Mouse (Mus musculus): ENCODE results near the gene Sesn1. TPM values are rescaled to one million over a fixed set of nuclear protein-coding genes. Genes with fewer than 3 reads are reported as not detected.

The Sesn1 gene
- total and polyA plus RNA-seq, 3 experiments = 11.7 TPM; not detected in 1

DNA sequence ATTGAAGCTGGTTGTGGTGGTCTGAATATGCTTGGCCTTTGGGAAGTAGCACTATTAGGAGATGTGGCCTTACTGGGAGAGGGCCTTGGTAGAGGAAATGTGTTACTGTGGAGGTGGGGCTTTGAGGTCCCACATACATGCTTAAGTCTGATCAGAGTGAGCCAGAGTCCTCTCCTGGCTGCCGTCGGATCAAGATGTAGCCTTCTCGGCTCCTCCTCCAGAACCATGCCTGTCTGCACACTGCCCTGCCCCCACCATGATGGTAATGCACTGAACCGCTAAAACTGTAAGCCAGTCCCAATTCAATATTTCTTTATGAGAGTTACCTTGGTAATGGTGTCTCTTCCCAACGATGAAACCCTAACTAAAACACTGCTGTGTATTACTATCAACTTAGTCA, 19.5 kb downstream of the Sesn1 start:
- H3K9ac ChIP-seq (ENCODE audit: control insufficient read depth, low read depth, low read length, poor library complexity, severe bottlenecking) = no peak overlapping the region
- H3K36me3 ChIP-seq (ENCODE audit: control insufficient read depth in 1 of 2, insufficient read depth in 2 of 2, low read length in 2 of 2) = peaks cover 0 to 22% of the 10 kb centered on the region in 2 experiments; a peak in 2 of 4 replicates
- TF ChIP-seq RAD21 (IDR thresholded peaks at IDR 0.05; ENCODE audit: low read depth, low read length) (no peak), ZC3H11A (IDR thresholded peaks at IDR 0.05; ENCODE audit: low read depth, low read length) (no peak), TCF12 (IDR thresholded peaks at IDR 0.05; ENCODE audit: low read depth, low read length) (no peak), MAFK (IDR thresholded peaks at IDR 0.05; ENCODE audit: borderline replicate concordance, low read depth, low read length) (no peak)
- no peak for DNase-seq (ENCODE audit: low read depth, low spot score)
- H3K4me1 ChIP-seq (ENCODE audit: control insufficient read depth in 1 of 2, insufficient read depth in 2 of 2, low read length in 2 of 2) = peaks cover 8 to 23% of the 10 kb centered on the region in 2 experiments
- H3K27ac ChIP-seq (ENCODE audit: control insufficient read depth, low read depth, low read length) = no peak overlapping the region
- H3K4me3 ChIP-seq (ENCODE audit: control insufficient read depth in 1 of 2, insufficient read depth in 1 of 2, low read depth in 2 of 2, low read length in 2 of 2) = no peak overlapping the region
- H3K79me2 ChIP-seq (ENCODE audit: control insufficient read depth, insufficient read depth, low read length, poor library complexity) = peaks cover 2% of the 10 kb centered on the region; the same call in 1 of the 2 replicates
- H3K9me3 ChIP-seq (replicated peaks; ENCODE audit: insufficient read depth, low read length) = no peaks in the 10 kb centered on the region
- H3K27me3 ChIP-seq (ENCODE audit: control insufficient read depth in 1 of 2, insufficient read depth in 2 of 2, low read length in 2 of 2) = no peaks in the 10 kb centered on the region

DNA sequence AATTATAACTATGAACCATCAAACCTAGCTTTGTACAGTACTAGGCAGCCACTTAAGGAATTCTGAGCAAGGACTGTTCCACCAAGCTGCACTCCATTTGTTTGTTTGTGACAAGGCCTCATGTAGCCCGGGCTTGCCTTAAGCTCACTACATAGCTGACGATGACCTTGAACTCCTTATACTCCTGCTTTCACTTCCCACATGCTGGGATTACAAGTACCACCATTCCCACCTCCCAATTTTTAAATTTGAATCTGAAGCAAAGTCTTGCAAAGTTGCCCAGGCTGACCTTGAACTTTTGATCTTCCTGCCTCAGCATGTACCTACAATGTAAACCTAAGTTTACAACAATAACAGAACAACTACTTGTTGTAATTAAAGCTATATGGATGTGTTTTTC, 20.2 kb downstream of the Sesn1 start:
- Histone ChIP-seq H3K27me3 (ENCODE audit: control insufficient read depth in 1 of 2, insufficient read depth in 2 of 2, low read length in 2 of 2) (no peaks in the 10 kb centered on the region), H3K27ac (ENCODE audit: control insufficient read depth, low read depth, low read length) (no peak overlapping the region), H3K4me1 (ENCODE audit: control insufficient read depth in 1 of 2, insufficient read depth in 2 of 2, low read length in 2 of 2) (peaks cover 8 to 23% of the 10 kb centered on the region in 2 experiments), H3K9me3 (replicated peaks; ENCODE audit: insufficient read depth, low read length) (no peaks in the 10 kb centered on the region), H3K36me3 (ENCODE audit: control insufficient read depth in 1 of 2, insufficient read depth in 2 of 2, low read length in 2 of 2) (peaks cover 0 to 22% of the 10 kb centered on the region in 2 experiments; a peak in 2 of 4 replicates), H3K79me2 (ENCODE audit: control insufficient read depth, insufficient read depth, low read length, poor library complexity) (peaks cover 2% of the 10 kb centered on the region; the same call in 1 of the 2 replicates), H3K4me3 (ENCODE audit: control insufficient read depth in 1 of 2, insufficient read depth in 1 of 2, low read depth in 2 of 2, low read length in 2 of 2) (no peak overlapping the region), H3K9ac (ENCODE audit: control insufficient read depth, low read depth, low read length, poor library complexity, severe bottlenecking) (no peak overlapping the region)
- TF ChIP-seq RCOR1 (IDR thresholded peaks at IDR 0.05; ENCODE audit: low read depth, low read length) (no peak), ELF1 (IDR thresholded peaks at IDR 0.05; ENCODE audit: low read depth, low read length) (no peak), BHLHE40 (IDR thresholded peaks at IDR 0.05; ENCODE audit: borderline replicate concordance, low read depth, low read length) (no peak), TBP (IDR thresholded peaks at IDR 0.05; ENCODE audit: low read depth, low read length) (no peak), CHD1 (IDR thresholded peaks at IDR 0.05; ENCODE audit: low read depth, low read length) (no peak), SIN3A (IDR thresholded peaks at IDR 0.05; ENCODE audit: low read length) (no peak), GATA1 (IDR thresholded peaks at IDR 0.05; ENCODE audit: low read depth, low read length) (no peak), KAT2A (conservative IDR thresholded peaks at IDR 0.05; ENCODE audit: low read depth, low read length) (no peak), CHD2 (IDR thresholded peaks at IDR 0.05; ENCODE audit: low read length) (no peak), RAD21 (IDR thresholded peaks at IDR 0.05; ENCODE audit: low read depth, low read length) (no peak), TAL1 (IDR thresholded peaks at IDR 0.05; ENCODE audit: low read length) (no peak), NELFE (IDR thresholded peaks at IDR 0.05; ENCODE audit: low read depth, low read length) (no peak), MYC (IDR thresholded peaks at IDR 0.05; ENCODE audit: low read depth, low read length) (no peak), MXI1 (IDR thresholded peaks at IDR 0.05; ENCODE audit: low read depth, low read length) (no peak), UBTF (IDR thresholded peaks at IDR 0.05; ENCODE audit: borderline replicate concordance, insufficient read depth, low read depth, low read length) (no peak), EP300 (IDR thresholded peaks at IDR 0.05; ENCODE audit: low read depth in 1 of 2, low read length in 2 of 2) (no peak)
- DNase-seq (ENCODE audit: low read depth, low spot score) = no peak

Measured in MEL (cell line).